Mouse (Mus musculus) ES-E14 (cell line): ENCODE measurements at regions not wholly inside any gene's neighbourhood (a gene's known extent, or its start where the extent isn't known, plus 50 kb on each side); places are given as distances from the start of the nearest gene placed in this dataset.

Experiments used
- CHD2 ChIP-seq: IDR thresholded peaks from 2 replicates; pipeline ENCODE4 v1.6.1; 2014; ENCODE audit warnings: mild to moderate bottlenecking, low read depth, low read length, inconsistent platforms
- HCFC1 ChIP-seq: IDR thresholded peaks from 2 replicates; pipeline ENCODE4 v1.6.1; 2012; ENCODE audit warnings: low read length, inconsistent platforms, borderline replicate concordance; ENCODE audit not compliant: insufficient read depth
- MAFK ChIP-seq: IDR thresholded peaks from 2 replicates; pipeline ENCODE4 v1.6.1; 2014; ENCODE audit warnings: mild to moderate bottlenecking, low read depth, low read length, inconsistent platforms; ENCODE audit not compliant: insufficient read depth
- ZC3H11A ChIP-seq: IDR thresholded peaks from 2 replicates; pipeline ENCODE4 v1.6.1; 2012; ENCODE audit warnings: low read depth, mild to moderate bottlenecking, inconsistent platforms, low read length, borderline replicate concordance

DNA sequence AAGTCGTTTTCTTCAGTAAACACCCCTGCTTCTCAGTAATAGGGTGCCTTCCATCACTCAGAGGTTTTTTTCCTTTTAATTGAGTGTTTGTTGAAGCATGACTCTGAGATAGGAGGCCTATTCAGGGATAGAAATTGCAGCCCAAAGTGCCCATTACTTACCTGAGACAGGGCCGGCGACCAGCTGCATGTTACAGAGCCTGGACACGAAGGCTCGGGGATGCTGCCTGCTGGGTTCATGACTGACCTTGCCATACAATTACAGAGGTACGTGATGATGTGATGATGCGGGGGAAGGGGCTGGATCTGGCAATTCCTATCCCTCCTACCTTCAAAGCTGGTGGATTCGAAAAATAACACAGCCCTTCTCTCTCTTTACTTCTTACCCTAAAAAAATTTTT lies 146.7 kb downstream of the Rwdd3 start:
- TF ChIP-seq HCFC1 (no peak), CHD2 (no peak), MAFK (no peak), ZC3H11A (no peak)
